Mouse (Mus musculus) E14TG2a.4 (cell line): ENCODE measurements around the gene Gstp1.
"Not testable (repeated sequence)": the region's sequence is repeated elsewhere in the genome, so short reads cannot be mapped to it uniquely, and the experiment has no call there.

Experiments
- CTCF ChIP-seq: conservative IDR thresholded peaks from 2 replicates; pipeline ENCODE4 v1.5.1; 2014; ENCODE audit warnings: low read length
- NANOG ChIP-seq: IDR thresholded peaks from 2 replicates; pipeline ENCODE4 v1.6.1; 2014; ENCODE audit warnings: borderline replicate concordance, low read length, mixed read lengths

- TF ChIP-seq CTCF, NANOG: not testable (repeated sequence)
These were observed 3.2 kb upstream of the Gstp1 start for GRCm38 (mm10) chr19:4040941-4041340.
